In the genomic region with DNA sequence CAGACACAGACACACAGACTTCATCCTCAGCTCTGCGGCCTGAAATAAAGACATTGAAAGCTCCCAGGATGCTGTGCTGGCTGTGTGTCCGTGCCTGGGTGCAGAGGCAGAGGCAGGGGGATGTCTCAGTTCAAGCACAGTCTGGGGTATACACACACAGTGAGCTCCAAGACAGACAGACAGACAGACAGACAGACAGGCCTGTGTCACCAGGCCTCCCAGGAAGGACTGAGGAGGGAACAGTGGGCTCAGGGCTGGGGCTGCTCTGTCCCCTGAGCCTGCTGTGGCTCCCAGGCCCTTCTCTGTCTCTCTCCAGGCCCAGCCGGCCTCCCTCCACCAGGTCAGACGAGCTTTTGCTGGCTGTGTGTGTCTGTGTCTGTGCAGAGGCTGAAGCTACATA, we compare ENCODE assay signal across 13 mouse cellular contexts. TPM values are rescaled to one million over a fixed set of nuclear protein-coding genes. Genes with fewer than 3 reads are reported as not detected.
DNase-seq lines count a peak whose midpoint lies in the region; ATAC-seq and TF ChIP-seq lines count a peak whose summit lies in the region.
"Had no signal": no experiment of that assay in that cellular context is flagged by ENCODE, and none has a peak within 500 bp of the region (broad histone marks: within the 10 kb centered on the region; RNA-seq: fewer than 3 reads in every experiment).

No protein-coding gene starts in this region.

- no peak for TF ChIP-seq POLR2A in lung, adult 2 months (IDR thresholded peaks at IDR 0.05; ENCODE audit: borderline replicate concordance, extremely low read depth, low read depth, low read length)

- DNase-seq in cerebellum, postnatal 4 days (ENCODE audit: low spot score in 2 of 2): no peak
- DNase-seq in lung, embryonic 14.5 days: peak; percentile 2
- DNase-seq in lung, adult 2 months: no peak
- no peak for DNase-seq in limb, embryonic 11.5 days (ENCODE audit: low spot score)
- peak; percentile 27 for DNase-seq in neural tube, embryonic 10.5 days (ENCODE audit: extremely low spot score, low spot score)
- no peak for DNase-seq in c-Kit-positive CD71-positive TER-119-positive erythroid progenitor cells, embryonic 14.5 days (ENCODE audit: low spot score)
- DNase-seq in ovary, postnatal 10 days (ENCODE audit: low spot score): no peak
- DNase-seq: adrenal gland, postnatal 36 days; cerebellum, adult 9-11 months; kidney, adult 11 months; layer of hippocampus, postnatal 36 days; lung, postnatal 4 days had no signal

- H3K9ac ChIP-seq in lung, embryonic 14.5 days: no peak overlapping the region
- no peak overlapping the region for H3K9ac ChIP-seq in limb, embryonic 11.5 days (ENCODE audit: low read length)

- H3K9me3 ChIP-seq in lung, embryonic 14.5 days (ENCODE audit: low read depth, low read length): peaks cover 30% of the 10 kb centered on the region
- peaks cover 37% of the 10 kb centered on the region for H3K9me3 ChIP-seq in limb, embryonic 11.5 days (ENCODE audit: control insufficient read depth, low read length)

- ATAC-seq in cerebellum, adult (ENCODE audit: insufficient number of reproducible peaks, low FRiP score, low TSS enrichment): peak; percentile 21; the same call in 1 of the 2 replicates
- no peak for ATAC-seq in lung, embryonic 14.5 days (ENCODE audit: insufficient read depth)
- peak; percentile 26; the same call in 1 of the 2 replicates for ATAC-seq in limb, embryonic 11.5 days (ENCODE audit: insufficient number of reproducible peaks, low FRiP score, low TSS enrichment, low read depth)

- H3K27me3 ChIP-seq in lung, embryonic 14.5 days (ENCODE audit: insufficient read depth, low read length): no peaks in the 10 kb centered on the region
- no peaks in the 10 kb centered on the region for H3K27me3 ChIP-seq in limb, embryonic 11.5 days (ENCODE audit: control insufficient read depth, insufficient read depth, low read length)

- H3K4me1 ChIP-seq in lung, embryonic 14.5 days (ENCODE audit: insufficient read depth): no peaks in the 10 kb centered on the region
- H3K4me1 ChIP-seq in lung, adult 2 months (ENCODE audit: control insufficient read depth, insufficient read depth, low read length): no peaks in the 10 kb centered on the region
- H3K4me1 ChIP-seq in limb, embryonic 11.5 days (ENCODE audit: control insufficient read depth, insufficient read depth, low read length): no peaks in the 10 kb centered on the region

- H3K4me3 ChIP-seq in lung, embryonic 14.5 days (ENCODE audit: low read depth, low read length): no peak overlapping the region
- no peak overlapping the region for H3K4me3 ChIP-seq in lung, adult 2 months (replicated peaks; ENCODE audit: extremely low read depth, low read depth, low read length)
- no peak overlapping the region for H3K4me3 ChIP-seq in limb, embryonic 11.5 days (ENCODE audit: low read depth, low read length)

- H3K36me3 ChIP-seq in lung, embryonic 14.5 days (ENCODE audit: insufficient read depth): no peaks in the 10 kb centered on the region
- 0 out of 2 replicates have a peak, but pooled peaks cover 3% of the 10 kb centered on the region for H3K36me3 ChIP-seq in limb, embryonic 11.5 days (ENCODE audit: control insufficient read depth, insufficient read depth, low read length)

- WGBS in lung, embryonic 14.5 days: 65% methylated on average over 4 of the region's 4 CpGs
- 61% methylated on average over 4 of the region's 4 CpGs for WGBS in lung, adult 2 months
- WGBS in limb, embryonic 11.5 days: 72% methylated on average over 4 of the region's 4 CpGs

- no peak for TF ChIP-seq CTCF in lung, embryonic 14.5 days (IDR thresholded peaks at IDR 0.05; ENCODE audit: low read depth)
- no peak for TF ChIP-seq CTCF in lung, adult 2 months (IDR thresholded peaks at IDR 0.05; ENCODE audit: insufficient read depth, low read length)

- no peak overlapping the region for H3K27ac ChIP-seq in lung, embryonic 14.5 days (ENCODE audit: low read depth)
- no peak overlapping the region for H3K27ac ChIP-seq in limb, embryonic 11.5 days (replicated peaks; ENCODE audit: low read depth, low read length)

- H3K4me2 ChIP-seq in lung, embryonic 14.5 days: no peak overlapping the region
- no peak overlapping the region for H3K4me2 ChIP-seq in limb, embryonic 11.5 days (ENCODE audit: low read depth, severe bottlenecking)

RNA-seq across cellular contexts. Expression of gene Vmn1r3, which starts 43.3 kb away (rescaled TPM):
- not detected in 2 replicates for polyA plus RNA-seq in lung, embryonic 14.5 days (2014; fragmentation: Nextera tagmentation; extraction: Ambion mirVana)
- not detected in 2 replicates for polyA plus RNA-seq in lung, adult 2 months (2012; rRNA removed)
- not detected in 2 replicates for polyA plus RNA-seq in limb, embryonic 11.5 days (2014; fragmentation: Nextera tagmentation; extraction: Ambion mirVana)

Comparison
In these comparisons a context has a peak if more than half of its experiments do, and no peak if none do; other contexts are left out.
1. DNase-seq: peak in lung, embryonic 14.5 days (single experiment) and neural tube, embryonic 10.5 days (single experiment); none in cerebellum, postnatal 4 days (0 of 2), lung, adult 2 months (single experiment), limb, embryonic 11.5 days (single experiment), c-Kit-positive CD71-positive TER-119-positive erythroid progenitor cells, embryonic 14.5 days (single experiment) and ovary, postnatal 10 days (single experiment).